Mouse (Mus musculus) kidney, adult 11 months (tissue): Measurements from ENCODE around the gene Pik3r2.

Source experiments
- DNase-seq: peaks from one replicate; pipeline ENCODE4 v3.0.0; 2022

Pik3r2 gene

DNA sequence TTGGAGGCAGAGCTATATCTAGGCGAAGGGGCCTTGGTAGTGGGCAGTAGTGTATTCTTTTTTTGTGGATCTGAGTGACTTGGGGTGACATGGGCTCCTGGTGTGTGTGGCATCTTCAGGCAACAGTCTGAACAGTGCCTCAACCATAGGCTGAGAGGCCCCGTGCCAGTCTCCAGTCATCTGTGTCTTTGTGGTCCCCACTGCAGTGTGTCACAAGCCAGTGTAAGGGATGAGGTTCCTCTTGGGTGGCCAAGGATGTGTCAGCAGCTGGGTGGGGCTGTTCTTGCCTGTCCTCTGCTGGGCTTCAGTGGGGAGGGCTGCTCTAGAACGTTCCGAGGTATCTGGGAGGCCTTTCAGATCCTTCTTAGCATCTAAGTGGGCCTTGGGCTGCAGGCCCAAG is 45.6 kb downstream of the Pik3r2 start:
- DNase-seq: no peak

GRCm38 (mm10) chr8:70729808-70730475 is 46.6 kb downstream of the Pik3r2 start:
- DNase-seq: no peak

DNA sequence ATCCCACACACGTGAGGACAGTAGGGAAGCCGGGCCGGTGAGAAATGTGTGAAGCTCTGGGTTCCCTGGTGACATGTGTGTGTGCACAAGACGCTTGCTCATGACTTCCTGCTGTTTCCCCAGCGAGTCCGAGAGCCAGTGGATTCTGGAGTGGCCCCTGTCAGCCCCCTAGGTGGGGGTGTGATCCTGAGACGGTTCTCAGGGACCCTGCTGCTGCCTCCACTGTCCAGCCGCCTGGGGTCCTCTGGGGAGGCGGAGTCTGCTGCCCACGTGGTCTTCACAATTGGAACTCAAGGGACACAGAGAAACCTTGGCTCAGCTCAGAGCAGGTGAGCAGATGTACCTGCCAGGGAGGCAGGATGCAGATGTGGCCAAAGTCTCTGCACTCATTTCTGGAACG is 49.8 kb downstream of the Pik3r2 start:
- DNase-seq: no peak

DNA sequence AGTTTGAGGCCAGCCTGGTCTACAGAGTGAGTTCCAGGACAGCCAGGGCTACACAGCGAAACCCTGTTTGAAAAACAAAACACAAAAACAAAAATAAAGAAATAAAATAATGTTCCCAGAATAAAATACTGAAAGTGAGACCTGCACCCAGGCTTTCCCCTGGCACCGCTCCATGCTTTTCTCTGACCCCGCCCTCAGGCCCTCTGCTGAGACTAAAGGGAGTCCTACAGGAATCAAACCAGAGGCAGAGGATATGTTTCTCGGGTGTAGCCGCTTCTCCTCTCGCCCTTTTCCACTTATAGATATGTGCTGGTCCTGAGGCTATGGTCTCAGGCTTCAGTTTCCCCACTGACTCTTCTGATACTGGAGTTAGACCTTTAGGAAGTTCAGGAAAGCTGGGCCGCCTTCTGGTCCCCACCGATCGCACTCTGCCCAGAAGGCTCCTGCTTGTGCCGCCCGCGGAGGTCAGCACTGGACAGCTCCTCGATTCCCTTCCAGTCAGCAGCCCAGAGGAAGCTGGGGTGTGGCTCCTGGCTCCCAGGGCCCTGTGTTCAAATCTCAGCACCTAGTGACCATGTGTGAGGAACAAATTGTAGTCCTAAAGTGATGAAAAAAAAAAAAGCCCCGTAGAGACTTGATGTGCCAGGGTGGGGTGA is 50.6 kb downstream of the Pik3r2 start:
- DNase-seq: peak; percentile 57

- DNase-seq: no peak
These were observed 52.3 kb downstream of the Pik3r2 start for GRCm38 (mm10) chr8:70724216-70724615.

GRCm38 (mm10) chr8:70723486-70724210 is 52.9 kb downstream of the Pik3r2 start, which contains the start of gene Pde4c:
Gene Pde4c, plus strand, starts transcription at chr8:70723720.
- peak; percentile 97 for DNase-seq

DNA sequence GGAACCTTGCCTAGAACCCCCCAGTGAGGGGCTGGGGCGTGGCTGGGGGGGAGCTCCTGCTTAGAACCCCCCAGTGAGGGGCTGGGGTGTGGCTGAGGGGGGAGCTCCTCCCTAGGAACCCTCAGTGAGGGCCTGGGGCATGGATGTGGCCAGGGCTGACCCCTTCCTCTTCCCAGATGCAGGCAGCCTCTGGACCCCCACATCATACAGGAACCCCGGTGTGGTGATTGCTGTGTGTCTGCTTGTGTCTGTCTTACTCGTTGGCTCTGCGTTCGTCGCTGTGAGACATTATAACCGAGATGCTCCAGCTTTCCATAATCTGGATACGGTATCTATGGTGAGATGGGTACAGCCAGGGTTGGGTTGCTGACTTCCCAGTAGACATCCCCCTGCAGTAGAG is 54.9 kb downstream of the Pik3r2 start:
- DNase-seq: no peak

DNA sequence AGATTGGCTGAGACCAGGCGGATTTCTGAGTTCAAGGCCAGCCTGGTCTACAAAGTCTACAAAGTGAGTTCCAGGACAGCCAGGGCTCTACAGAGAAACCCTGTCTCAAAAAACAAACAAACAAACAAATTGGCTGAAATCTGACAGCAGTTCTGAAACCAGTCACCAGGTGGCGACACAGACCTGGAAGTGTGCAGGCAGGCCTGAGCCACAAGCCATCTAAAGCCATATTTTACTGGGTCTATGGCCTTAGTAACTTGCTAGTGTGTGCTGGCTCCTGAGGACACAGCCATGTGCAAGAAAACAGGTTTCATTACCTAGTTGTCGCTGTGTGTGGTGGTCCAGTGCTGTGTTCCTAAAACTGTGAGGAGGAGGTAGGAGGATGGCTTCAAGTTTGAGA is 55.8 kb downstream of the Pik3r2 start:
- DNase-seq: peak; percentile 72

GRCm38 (mm10) chr8:70719796-70720270 is 56.7 kb downstream of the Pik3r2 start:
- peak; percentile 54 for DNase-seq

GRCm38 (mm10) chr8:70718297-70718696 is 58.2 kb downstream of the Pik3r2 start, which contains the start of gene Gm3336:
Gene Gm3336, plus strand, starts transcription at chr8:70718543.
- DNase-seq: peak; percentile 69
